Mouse (Mus musculus) C2C12 (cell line): Measurements from ENCODE around the gene Klk9.

Experiments
- CEBPB ChIP-seq: IDR thresholded peaks from one replicate; pipeline ENCODE4 v1.6.1; 2011; ENCODE audit warnings: low read depth, mild to moderate bottlenecking, control low read depth, moderate library complexity
- CTCF ChIP-seq: IDR thresholded peaks from one replicate; pipeline ENCODE4 v1.5.1; 2011; ENCODE audit not compliant: control insufficient read depth, insufficient read depth, insufficient read length
- FOSL1 ChIP-seq: IDR thresholded peaks from one replicate; pipeline ENCODE4 v1.8.0; 2011; ENCODE audit warnings: mild to moderate bottlenecking, low read length; ENCODE audit not compliant: poor library complexity, insufficient read depth, severe bottlenecking
- MAX ChIP-seq: IDR thresholded peaks from one replicate; pipeline ENCODE4 v1.6.1; 2011; ENCODE audit warnings: mild to moderate bottlenecking, control low read depth
- MYOD1 ChIP-seq: IDR thresholded peaks from one replicate; pipeline ENCODE4 v1.6.1; 2011; ENCODE audit warnings: low read depth; ENCODE audit not compliant: control insufficient read depth, insufficient read length
- USF1 ChIP-seq: IDR thresholded peaks from one replicate; pipeline ENCODE4 v1.6.1; 2011; ENCODE audit warnings: low read depth, mild to moderate bottlenecking, control low read depth, moderate library complexity

DNA sequence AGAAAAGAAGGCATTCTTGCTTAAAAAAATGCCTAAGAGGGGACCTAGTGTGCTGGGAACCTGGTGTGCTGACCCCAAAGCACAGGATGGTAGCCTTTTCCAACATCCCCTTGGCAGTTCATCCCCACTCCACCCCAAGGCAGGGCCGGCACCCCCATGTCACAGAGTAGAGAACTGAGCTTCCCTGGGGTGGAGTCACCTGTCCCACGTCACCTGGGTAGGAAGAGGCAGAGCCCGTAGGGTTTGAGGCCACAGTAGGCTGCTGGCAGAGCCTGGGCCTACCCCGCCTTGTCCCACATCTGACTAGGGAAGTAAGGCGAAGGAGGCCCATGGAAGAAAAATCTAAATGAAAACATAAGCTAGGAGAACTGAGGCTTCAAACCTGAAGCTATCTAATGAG is 17.3 kb upstream of the Klk9 start, which contains the start of gene Klk11:
- TF ChIP-seq CTCF (no peak), USF1 (no peak), MYOD1 (no peak), MAX (no peak), FOSL1 (no peak), CEBPB (no peak)
